Mouse (Mus musculus) heart, embryonic 12.5 days (tissue): ENCODE data around the gene Tnnt3. TPM values are rescaled to one million over a fixed set of nuclear protein-coding genes. Genes with fewer than 3 reads are reported as not detected.

Experiments used
- ATAC-seq: fragments of 200-750 bp; cut with Nextera tagmentation; 2 replicates; pipeline ENCODE4 v1.8.0; 2017; ENCODE audit warnings: moderate TSS enrichment, moderate library complexity; ENCODE audit not compliant: insufficient number of reproducible peaks, low FRiP score
- H3K27ac ChIP-seq: fragments of 300-500 bp; sonication (generic); 2 replicates; pipeline ENCODE4 v1.5.1; 2016; ENCODE audit warnings: mild to moderate bottlenecking, moderate library complexity; ENCODE audit not compliant: poor library complexity, severe bottlenecking
- H3K27me3 ChIP-seq: fragments of 300-500 bp; sonication (generic); replicated peaks from 2 replicates; pipeline ENCODE4 v1.6.1; 2016; ENCODE audit warnings: mild to moderate bottlenecking, moderate library complexity
- H3K36me3 ChIP-seq: fragments of 300-500 bp; sonication (generic); 2 replicates; pipeline ENCODE4 v1.6.1; 2016; ENCODE audit warnings: mild to moderate bottlenecking, moderate library complexity
- H3K4me1 ChIP-seq: fragments of 300-500 bp; sonication (generic); replicated peaks from 2 replicates; pipeline ENCODE4 v1.6.1; 2016; ENCODE audit warnings: mild to moderate bottlenecking
- H3K4me2 ChIP-seq: fragments of 300-500 bp; sonication (generic); 2 replicates; pipeline ENCODE4 v1.6.1; 2016; ENCODE audit warnings: mild to moderate bottlenecking, moderate library complexity
- H3K4me3 ChIP-seq: fragments of 300-500 bp; sonication (generic); 2 replicates; pipeline ENCODE4 v1.5.1; 2016; ENCODE audit warnings: mild to moderate bottlenecking
- H3K9ac ChIP-seq: fragments of 300-500 bp; sonication (generic); 2 replicates; pipeline ENCODE4 v1.6.1; 2016; ENCODE audit warnings: mild to moderate bottlenecking, moderate library complexity
- H3K9me3 ChIP-seq: fragments of 300-500 bp; sonication (generic); replicated peaks from 2 replicates; pipeline ENCODE4 v1.6.1; 2016; ENCODE audit warnings: mild to moderate bottlenecking, moderate library complexity
- WGBS: fragments of 180-500 bp; shearing (Covaris S2); methylation state at CpG from one replicate; pipeline ENCODE4 v1.1.7; 2016; 5-methylcytosine and 5-hydroxymethylcytosine counted together
- polyA plus RNA-seq: library from polyadenylated mRNA; unstranded; fragments of >200 nt; fragmentation: Nextera tagmentation; extraction: Ambion mirVana; gene quantifications from 2 replicates; pipeline ENCODE4 v1.2.1, GENCODE M21; 2016

Tnnt3 gene
- polyA plus RNA-seq, 1 experiment from 2014 or later: 9.3 TPM

GRCm38 (mm10) chr7:142476795-142477452 is 21.7 kb upstream of the Tnnt3 start:
- Histone ChIP-seq H3K4me2 (no peak overlapping the region), H3K4me3 (no peak overlapping the region), H3K9ac (peak overlapping the region; percentile 5; the same call in 1 of the 2 replicates), H3K9me3 (no peaks in the 10 kb centered on the region), H3K27me3 (no peaks in the 10 kb centered on the region), H3K4me1 (peaks cover 84% of the 10 kb centered on the region), H3K36me3 (no peaks in the 10 kb centered on the region), H3K27ac (no peak overlapping the region)
- WGBS: 84% methylated on average over 13 of the region's 13 CpGs
- no peak for ATAC-seq

- Histone ChIP-seq H3K27ac (no peak overlapping the region), H3K27me3 (no peaks in the 10 kb centered on the region), H3K4me1 (peaks cover 84% of the 10 kb centered on the region), H3K36me3 (no peaks in the 10 kb centered on the region), H3K9me3 (no peaks in the 10 kb centered on the region), H3K4me2 (no peak overlapping the region), H3K9ac (no peak overlapping the region), H3K4me3 (no peak overlapping the region)
- 88% methylated on average over 6 of the region's 6 CpGs for WGBS
- ATAC-seq: no peak
Measured at GRCm38 (mm10) chr7:142478001-142478400, 20.6 kb upstream of the Tnnt3 start.

GRCm38 (mm10) chr7:142478574-142478973 is 20.1 kb upstream of the Tnnt3 start:
- peak overlapping the region; percentile 98; the same call in 1 of the 2 replicates for H3K27ac ChIP-seq
- H3K9me3 ChIP-seq: no peaks in the 10 kb centered on the region
- no peak overlapping the region for H3K4me2 ChIP-seq
- H3K4me1 ChIP-seq: peaks cover 86% of the 10 kb centered on the region
- 0 out of 2 replicates have a peak overlapping the region, but pooled peaks have one; percentile 8 for H3K9ac ChIP-seq
- 63% methylated on average over 2 of the region's 2 CpGs for WGBS
- ATAC-seq: no peak
- H3K27me3 ChIP-seq: no peaks in the 10 kb centered on the region
- no peaks in the 10 kb centered on the region for H3K36me3 ChIP-seq
- no peak overlapping the region for H3K4me3 ChIP-seq

GRCm38 (mm10) chr7:142479307-142479706 is 19.3 kb upstream of the Tnnt3 start:
- no peak overlapping the region for H3K4me3 ChIP-seq
- ATAC-seq: no peak
- H3K9me3 ChIP-seq: no peaks in the 10 kb centered on the region
- no peaks in the 10 kb centered on the region for H3K36me3 ChIP-seq
- no peak overlapping the region for H3K4me2 ChIP-seq
- H3K27me3 ChIP-seq: no peaks in the 10 kb centered on the region
- peak overlapping the region; percentile 98 for H3K27ac ChIP-seq
- H3K9ac ChIP-seq: 0 out of 2 replicates have a peak overlapping the region, but pooled peaks have one; percentile 21
- H3K4me1 ChIP-seq: peaks cover 88% of the 10 kb centered on the region

GRCm38 (mm10) chr7:142479886-142480285 is 18.8 kb upstream of the Tnnt3 start:
- no peaks in the 10 kb centered on the region for H3K9me3 ChIP-seq
- no peak overlapping the region for H3K4me2 ChIP-seq
- H3K9ac ChIP-seq: 0 out of 2 replicates have a peak overlapping the region, but pooled peaks have one; percentile 21
- no peaks in the 10 kb centered on the region for H3K27me3 ChIP-seq
- 82% methylated on average over 3 of the region's 3 CpGs for WGBS
- peaks cover 90% of the 10 kb centered on the region for H3K4me1 ChIP-seq
- no peak overlapping the region for H3K4me3 ChIP-seq
- H3K36me3 ChIP-seq: no peaks in the 10 kb centered on the region
- H3K27ac ChIP-seq: peak overlapping the region; percentile 98
- ATAC-seq: no peak

- ATAC-seq: no peak
- Histone ChIP-seq H3K9ac (peak overlapping the region; percentile 80), H3K36me3 (0 out of 2 replicates have a peak, but pooled peaks cover 6% of the 10 kb centered on the region), H3K4me3 (no peak overlapping the region), H3K9me3 (no peaks in the 10 kb centered on the region), H3K4me2 (no peak overlapping the region), H3K27me3 (no peaks in the 10 kb centered on the region), H3K4me1 (peaks cover 83% of the 10 kb centered on the region), H3K27ac (peak overlapping the region; percentile 98)
- WGBS: 93% methylated on average over 3 of the region's 3 CpGs
Measured at GRCm38 (mm10) chr7:142480661-142481060, 18.0 kb upstream of the Tnnt3 start.

- Histone ChIP-seq H3K27me3 (no peaks in the 10 kb centered on the region), H3K9ac (peak overlapping the region; percentile 80), H3K4me2 (peak overlapping the region; percentile 56), H3K9me3 (no peaks in the 10 kb centered on the region), H3K36me3 (0 out of 2 replicates have a peak, but pooled peaks cover 8% of the 10 kb centered on the region), H3K4me3 (no peak overlapping the region), H3K27ac (peak overlapping the region; percentile 98), H3K4me1 (peaks cover 78% of the 10 kb centered on the region)
- WGBS: 18% methylated on average over 5 of the region's 5 CpGs
- ATAC-seq: peak; percentile 9; the same call in 1 of the 2 replicates
Measured at GRCm38 (mm10) chr7:142481186-142481567, 17.5 kb upstream of the Tnnt3 start.

GRCm38 (mm10) chr7:142481568-142482255 is 16.9 kb upstream of the Tnnt3 start:
- peak overlapping the region; percentile 98 for H3K27ac ChIP-seq
- 4% methylated on average over 22 of the region's 22 CpGs for WGBS
- peak; percentile 81 for ATAC-seq
- H3K9ac ChIP-seq: peak overlapping the region; percentile 80
- peak overlapping the region; percentile 56 for H3K4me2 ChIP-seq
- peaks cover 77% of the 10 kb centered on the region for H3K4me1 ChIP-seq
- no peaks in the 10 kb centered on the region for H3K9me3 ChIP-seq
- 0 out of 2 replicates have a peak, but pooled peaks cover 8% of the 10 kb centered on the region for H3K36me3 ChIP-seq
- peak overlapping the region; percentile 17; the same call in 1 of the 2 replicates for H3K4me3 ChIP-seq
- no peaks in the 10 kb centered on the region for H3K27me3 ChIP-seq

- Histone ChIP-seq H3K9ac (peak overlapping the region; percentile 80), H3K4me1 (peaks cover 79% of the 10 kb centered on the region), H3K27me3 (no peaks in the 10 kb centered on the region), H3K4me2 (peak overlapping the region; percentile 56), H3K27ac (peak overlapping the region; percentile 98), H3K4me3 (no peak overlapping the region), H3K36me3 (0 out of 2 replicates have a peak, but pooled peaks cover 8% of the 10 kb centered on the region), H3K9me3 (no peaks in the 10 kb centered on the region)
- ATAC-seq: peak; percentile 17; the same call in 1 of the 2 replicates
- 4% methylated on average over 6 of the region's 6 CpGs for WGBS
Measured at GRCm38 (mm10) chr7:142482256-142482609, 16.4 kb upstream of the Tnnt3 start.

- H3K27me3 ChIP-seq: no peaks in the 10 kb centered on the region
- no peak overlapping the region for H3K4me3 ChIP-seq
- WGBS: 5% methylated on average over 11 of the region's 11 CpGs
- peaks cover 85% of the 10 kb centered on the region for H3K4me1 ChIP-seq
- peak overlapping the region; percentile 80; the same call in 1 of the 2 replicates for H3K9ac ChIP-seq
- peak; percentile 52 for ATAC-seq
- H3K27ac ChIP-seq: peak overlapping the region; percentile 98
- H3K36me3 ChIP-seq: 0 out of 2 replicates have a peak, but pooled peaks cover 8% of the 10 kb centered on the region
- peak overlapping the region; percentile 4; the same call in 1 of the 2 replicates for H3K4me2 ChIP-seq
- no peaks in the 10 kb centered on the region for H3K9me3 ChIP-seq
Measured at GRCm38 (mm10) chr7:142483136-142483535, 15.5 kb upstream of the Tnnt3 start.

- peak overlapping the region; percentile 98 for H3K27ac ChIP-seq
- no peaks in the 10 kb centered on the region for H3K27me3 ChIP-seq
- H3K9ac ChIP-seq: 0 out of 2 replicates have a peak overlapping the region, but pooled peaks have one; percentile 0
- 58% methylated on average over 12 of the region's 12 CpGs for WGBS
- no peaks in the 10 kb centered on the region for H3K9me3 ChIP-seq
- ATAC-seq: no peak
- H3K4me3 ChIP-seq: no peak overlapping the region
- no peak overlapping the region for H3K4me2 ChIP-seq
- peaks cover 78% of the 10 kb centered on the region for H3K4me1 ChIP-seq
- peaks cover 20% of the 10 kb centered on the region for H3K36me3 ChIP-seq
Measured at GRCm38 (mm10) chr7:142484780-142485179, 13.9 kb upstream of the Tnnt3 start.
